Mouse (Mus musculus): Measurements from ENCODE around the gene Gm44579.

The Gm44579 gene

GRCm38 (mm10) chr15:98170365-98170764 is 50.4 kb downstream of the Gm44579 start:
- in situ Hi-C loops (cut with MseI, MboI): loop anchor here in 1 of 2 experiments (5.0 kb wide), 1 partner anchor 83 kb away; no protein-coding TSS in a partner anchor

- in situ Hi-C loops (cut with MseI, MboI): no loop called here
Observed at GRCm38 (mm10) chr15:98168622-98169004, 52.2 kb downstream of the Gm44579 start.

- in situ Hi-C loops (cut with MseI, MboI): no loop called here
Observed at GRCm38 (mm10) chr15:98167645-98168621, 52.8 kb downstream of the Gm44579 start.

- in situ Hi-C loops (cut with MseI, MboI): no loop called here
Observed at GRCm38 (mm10) chr15:98166963-98167644, 53.7 kb downstream of the Gm44579 start, which contains the start of gene Ccdc184. Ccdc184 (plus strand) TSS chr15:98167158.

- in situ Hi-C loops (cut with MseI, MboI): no loop called here
Observed at GRCm38 (mm10) chr15:98165525-98165924, 55.3 kb downstream of the Gm44579 start, which contains the start of gene Asb8. Asb8 (minus strand) TSS chr15:98165625.

DNA sequence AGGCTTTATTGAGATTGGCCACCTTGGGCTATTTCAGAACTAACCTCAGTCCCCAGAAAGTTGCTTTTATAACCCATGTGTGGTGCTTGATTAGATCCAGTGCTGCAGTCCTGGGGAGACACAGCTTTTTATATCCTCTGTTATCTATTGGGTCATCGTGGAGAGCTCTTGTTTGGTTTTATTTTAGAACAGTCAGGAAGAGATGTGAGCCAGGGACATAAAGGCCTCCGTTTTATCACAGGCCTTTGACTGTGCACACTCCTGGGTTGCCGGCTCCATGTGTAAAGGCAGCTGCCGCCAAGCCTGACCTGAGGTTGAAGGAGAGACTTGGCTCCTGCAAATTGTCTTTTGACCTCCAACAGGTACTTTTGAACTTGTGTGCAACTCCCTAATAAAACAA is 58.2 kb downstream of the Gm44579 start:
- in situ Hi-C loops (cut with MseI, MboI): no loop called here

GRCm38 (mm10) chr15:98161026-98161805 is 59.6 kb downstream of the Gm44579 start:
- in situ Hi-C loops (cut with MseI, MboI): no loop called here

DNA sequence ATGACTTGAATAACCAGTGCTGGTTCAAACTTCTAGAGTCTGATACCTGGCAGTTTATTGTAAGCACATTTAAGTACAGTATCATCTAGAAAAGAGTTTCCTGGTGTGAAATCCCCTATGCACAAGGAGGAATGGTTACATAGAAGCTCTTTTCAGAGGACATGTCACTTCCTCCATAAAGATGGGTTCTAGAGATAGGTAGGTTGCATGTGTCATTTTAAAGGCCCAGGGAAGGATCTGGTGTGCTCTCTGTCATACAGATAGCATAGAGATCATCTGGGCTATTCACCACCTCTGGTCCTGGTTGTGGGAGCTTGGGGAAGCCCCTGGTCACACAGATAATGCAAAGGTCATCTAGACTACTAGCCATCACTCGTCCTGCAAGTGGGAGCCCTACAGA is 63.5 kb downstream of the Gm44579 start:
- in situ Hi-C loops (cut with MseI, MboI): no loop called here

DNA sequence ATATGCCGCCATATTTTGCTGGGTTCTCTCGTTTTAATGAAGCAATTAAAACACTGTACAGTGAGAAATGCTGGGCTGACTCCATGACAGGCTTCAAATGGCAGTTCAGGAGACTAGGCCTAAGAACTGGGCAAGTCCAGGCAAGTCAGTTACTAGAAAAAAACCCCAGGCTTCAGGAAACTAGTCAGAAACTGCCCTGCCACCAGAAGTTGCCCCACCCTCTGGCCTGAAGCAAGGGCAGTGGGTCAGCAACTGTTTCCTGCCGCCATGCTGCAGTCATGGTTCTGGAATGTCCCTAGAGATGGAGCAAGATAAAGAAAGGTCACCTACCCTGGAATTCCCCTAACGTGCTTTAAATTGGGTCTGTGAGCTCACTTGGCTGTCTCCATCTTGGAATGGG is 64.8 kb downstream of the Gm44579 start:
- in situ Hi-C loops (cut with MseI, MboI): no loop called here

GRCm38 (mm10) chr15:98155272-98155671 is 65.5 kb downstream of the Gm44579 start:
- in situ Hi-C loops (cut with MseI, MboI): no loop called here

DNA sequence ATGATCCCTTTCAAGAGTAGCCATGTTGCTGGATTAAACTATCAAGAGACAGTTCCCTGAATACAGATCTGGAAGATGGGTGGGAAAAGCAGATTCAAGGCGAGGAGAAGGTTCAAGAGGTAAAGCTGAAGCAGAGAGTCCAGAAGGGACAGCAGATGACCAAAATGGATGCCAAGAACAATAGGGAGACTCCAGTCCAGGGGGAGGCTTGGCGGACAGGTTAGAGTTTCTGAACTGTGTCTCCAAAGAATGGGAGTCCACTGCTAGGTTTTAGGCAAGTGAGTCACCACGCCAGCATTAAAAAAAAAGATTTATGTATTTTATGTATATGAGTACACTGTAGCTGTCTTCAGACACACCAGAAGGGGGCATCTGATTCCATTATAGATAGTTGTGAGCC is 66.1 kb downstream of the Gm44579 start:
- in situ Hi-C loops (cut with MseI, MboI): loop anchor here in 1 of 2 experiments (5.0 kb wide), 1 partner anchor 67 kb away; no protein-coding TSS in a partner anchor

GRCm38 (mm10) chr15:98154146-98154545 is 66.6 kb downstream of the Gm44579 start:
- in situ Hi-C loops (cut with MseI, MboI): loop anchor here in 1 of 2 experiments (5.0 kb wide), 1 partner anchor 67 kb away; no protein-coding TSS in a partner anchor

GRCm38 (mm10) chr15:98153625-98154024 is 67.2 kb downstream of the Gm44579 start:
- in situ Hi-C loops (cut with MseI, MboI): loop anchor here in 1 of 2 experiments (5.0 kb wide), 1 partner anchor 66 kb away; no protein-coding TSS in a partner anchor

DNA sequence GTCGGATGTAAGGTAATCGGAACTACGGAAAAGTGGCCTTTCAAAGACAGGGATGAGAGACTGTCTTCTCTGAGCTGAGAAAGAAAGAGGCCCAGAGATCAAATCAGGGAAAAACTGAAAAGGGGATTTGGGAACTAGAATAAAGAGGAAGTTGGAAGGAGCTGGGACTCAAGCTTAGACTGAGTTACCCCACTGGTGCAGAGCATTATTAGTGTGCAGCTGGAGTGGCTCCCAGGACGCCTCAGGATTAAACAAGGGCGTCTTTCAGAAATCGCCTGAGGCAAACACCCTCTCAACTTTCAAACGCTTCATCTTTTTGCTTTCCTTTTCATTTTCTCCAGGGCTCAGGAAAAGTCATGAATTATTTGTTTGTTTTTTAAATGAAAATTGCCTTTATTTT is 67.9 kb downstream of the Gm44579 start:
- in situ Hi-C loops (cut with MseI, MboI): loop anchor here in 1 of 2 experiments (5.0 kb wide), 1 partner anchor 66 kb away; no protein-coding TSS in a partner anchor

GRCm38 (mm10) chr15:98149166-98149602 is 71.6 kb downstream of the Gm44579 start:
- in situ Hi-C loops (cut with MseI, MboI): no loop called here

- in situ Hi-C loops (cut with MseI, MboI): no loop called here
Observed at GRCm38 (mm10) chr15:98148356-98148755, 72.4 kb downstream of the Gm44579 start.

- in situ Hi-C loops (cut with MseI, MboI): no loop called here
Observed at GRCm38 (mm10) chr15:98145559-98146181, 75.1 kb downstream of the Gm44579 start.

DNA sequence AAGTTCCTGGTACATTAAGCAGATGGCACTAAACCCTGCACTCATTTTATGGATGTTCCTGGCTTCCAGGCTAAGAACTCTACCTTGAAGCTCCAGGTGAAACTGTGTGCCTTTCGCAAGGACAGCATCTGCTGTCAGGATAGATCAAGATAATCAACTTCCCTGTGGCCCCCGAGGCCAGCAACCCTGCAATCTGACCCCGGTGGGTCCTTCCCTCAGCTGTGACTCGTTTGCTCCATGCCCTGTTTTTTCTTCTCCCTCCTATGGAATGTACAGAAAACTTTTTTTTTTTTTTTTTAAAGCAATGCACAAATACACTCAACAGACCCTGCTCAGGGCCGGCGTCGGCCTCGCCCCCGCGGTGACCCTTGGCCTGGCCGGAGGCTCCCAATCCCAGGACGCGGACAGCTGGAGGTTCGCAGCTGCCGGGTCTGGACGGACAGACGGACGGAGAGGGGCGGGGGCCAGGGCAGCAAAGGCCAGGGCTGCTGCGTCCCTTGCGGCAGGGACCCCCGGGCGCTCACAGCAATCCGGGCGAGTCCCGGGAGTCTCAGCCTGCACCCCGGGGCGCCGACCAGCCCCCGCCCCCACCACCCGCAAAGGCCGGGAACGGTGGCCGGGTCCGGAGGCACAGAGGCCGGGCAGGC is 75.8 kb downstream of the Gm44579 start:
- in situ Hi-C loops (cut with MseI, MboI): no loop called here

- in situ Hi-C loops (cut with MseI, MboI): no loop called here
Observed at GRCm38 (mm10) chr15:98142515-98142914, 78.3 kb downstream of the Gm44579 start.

GRCm38 (mm10) chr15:98140809-98141208 is 80.0 kb downstream of the Gm44579 start:
- in situ Hi-C loops (cut with MseI, MboI): no loop called here
